Mouse (Mus musculus) left cerebral cortex, adult 9 months (tissue): ENCODE results near the gene Slc17a5.

ENCODE experiments used
- DNase-seq, 2 experiments: peaks; one replicate each; pipeline ENCODE4 v3.0.0; 2022; ENCODE audit warnings: low spot score in 2 of 2

Slc17a5 gene

DNA sequence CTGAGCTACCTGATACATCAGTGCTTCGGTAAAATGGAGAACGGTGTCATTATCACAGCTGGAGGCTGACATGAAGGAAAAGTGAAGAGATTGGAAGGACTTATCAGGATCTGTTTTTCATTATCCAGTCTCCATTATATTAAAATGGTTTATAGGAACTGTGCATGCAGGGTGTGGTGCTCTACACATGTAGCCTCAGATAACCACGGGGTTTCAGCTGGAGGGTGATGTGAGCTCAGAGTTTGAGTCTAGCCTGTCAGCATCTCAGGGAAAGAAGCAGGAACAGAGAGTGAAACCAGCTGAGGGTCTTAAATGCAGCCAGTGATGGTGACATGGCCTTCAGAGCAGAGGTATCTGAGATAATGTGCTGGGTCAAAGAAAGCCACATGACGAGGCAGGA lies 28.4 kb downstream of the Slc17a5 start:
- no peak for DNase-seq

DNA sequence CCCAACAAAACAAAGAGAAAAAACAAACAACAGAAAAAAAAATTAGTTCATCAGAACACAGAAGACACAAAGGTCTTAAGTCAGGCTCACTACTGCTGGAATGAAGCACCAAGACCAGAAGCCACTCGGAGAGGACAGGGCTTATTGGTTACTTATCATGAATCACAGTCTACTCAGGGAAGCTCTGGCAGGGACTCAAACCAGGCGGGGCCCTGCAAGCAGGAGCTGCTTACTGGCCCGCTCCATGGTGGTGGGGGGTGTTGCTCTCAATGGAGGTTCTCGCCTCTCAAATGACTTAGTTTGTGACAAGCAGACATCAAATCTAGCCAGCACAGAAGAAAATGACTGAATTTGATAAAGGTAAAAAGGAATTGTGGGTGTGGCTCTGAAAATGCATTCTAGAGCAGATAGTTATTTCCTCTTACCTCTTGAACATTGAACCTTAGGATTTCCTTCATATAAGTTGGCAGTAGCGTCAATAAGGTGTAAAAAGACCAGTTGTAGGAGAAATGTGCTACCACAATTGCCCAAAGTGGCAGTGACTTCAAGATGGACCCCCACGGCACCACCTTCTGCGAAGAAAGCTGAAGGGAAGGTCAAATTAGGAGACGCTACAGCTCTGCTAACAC lies 29.1 kb downstream of the Slc17a5 start:
- DNase-seq: no peak

DNA sequence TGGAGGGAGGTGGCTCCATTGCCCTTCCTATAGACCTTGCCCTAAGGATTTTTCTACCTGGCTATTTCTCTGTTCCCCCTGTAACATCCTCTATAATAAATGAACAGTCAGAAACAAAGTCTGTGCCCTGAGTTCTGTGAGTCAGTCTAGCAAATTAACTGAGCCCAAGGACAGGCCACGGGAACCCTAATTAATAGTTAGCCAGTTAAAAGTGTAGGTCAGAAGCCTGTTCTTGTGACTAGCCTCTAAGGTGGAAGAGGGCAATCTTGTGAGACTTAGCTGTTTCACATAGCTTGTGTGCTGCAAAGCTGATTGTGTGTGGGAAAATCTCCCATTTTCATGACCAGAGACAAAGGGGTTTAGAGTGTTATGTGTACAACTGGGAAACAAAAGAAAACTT lies 30.8 kb downstream of the Slc17a5 start:
- DNase-seq: no peak

DNA sequence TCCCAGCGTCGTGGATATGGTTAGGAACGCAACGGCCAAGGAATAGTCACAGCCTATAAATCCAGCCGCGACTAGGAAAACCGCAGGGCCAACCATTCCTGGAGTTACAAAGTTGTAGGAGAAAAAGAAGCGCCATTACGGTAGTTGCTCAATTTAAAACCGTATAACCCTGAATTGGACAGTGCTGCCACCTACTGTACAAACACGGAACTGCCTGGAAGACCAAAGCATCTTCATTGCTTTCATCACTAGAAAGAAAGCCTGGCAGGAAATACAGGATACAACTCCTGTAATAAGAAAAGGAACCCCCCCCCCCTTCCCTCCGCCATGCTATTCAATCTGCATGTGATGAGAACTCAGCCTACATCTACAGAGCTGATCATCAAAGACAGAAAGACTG lies 34.9 kb downstream of the Slc17a5 start:
- DNase-seq: peak in 1 of 2 experiments; percentile 87

DNA sequence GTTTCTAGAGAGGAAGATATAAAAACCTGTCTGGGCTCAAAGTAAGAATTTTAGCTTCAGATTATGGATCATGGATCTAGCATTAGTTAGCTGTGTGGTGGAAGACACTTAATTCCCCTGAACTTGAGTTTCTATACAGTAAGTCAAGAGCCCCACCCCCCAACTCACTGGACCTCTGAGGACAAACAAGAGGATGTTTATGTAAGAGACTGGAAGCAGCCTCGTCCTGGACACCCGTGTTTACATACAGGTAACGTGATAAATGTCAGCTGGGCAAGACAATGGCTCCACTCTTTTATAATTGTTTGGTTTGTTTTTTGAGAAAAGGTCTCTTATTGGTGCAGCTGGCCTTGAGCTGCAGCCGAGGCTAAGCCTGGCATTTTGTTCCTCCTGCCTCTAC lies 36.1 kb downstream of the Slc17a5 start:
- DNase-seq: no peak

DNA sequence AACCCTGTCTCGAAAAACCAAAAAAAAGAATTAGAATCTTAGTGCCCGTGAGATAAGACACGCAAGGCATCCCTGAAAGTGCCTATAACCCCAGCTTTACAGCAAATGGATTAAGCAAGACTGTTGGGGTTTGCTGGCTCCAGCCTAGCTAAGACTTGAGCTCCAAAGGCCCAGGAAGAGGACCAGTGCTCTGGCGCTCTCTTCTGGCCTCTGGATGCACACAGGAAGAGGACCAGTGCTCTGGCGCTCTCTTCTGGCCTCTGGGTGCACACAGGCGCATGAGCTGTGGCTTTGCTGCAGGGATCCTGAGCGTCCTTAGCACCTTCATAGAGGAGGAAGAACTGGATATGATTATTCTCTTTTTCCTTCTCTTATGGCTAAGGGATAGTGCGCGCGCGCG lies 40.1 kb downstream of the Slc17a5 start:
- no peak for DNase-seq

DNA sequence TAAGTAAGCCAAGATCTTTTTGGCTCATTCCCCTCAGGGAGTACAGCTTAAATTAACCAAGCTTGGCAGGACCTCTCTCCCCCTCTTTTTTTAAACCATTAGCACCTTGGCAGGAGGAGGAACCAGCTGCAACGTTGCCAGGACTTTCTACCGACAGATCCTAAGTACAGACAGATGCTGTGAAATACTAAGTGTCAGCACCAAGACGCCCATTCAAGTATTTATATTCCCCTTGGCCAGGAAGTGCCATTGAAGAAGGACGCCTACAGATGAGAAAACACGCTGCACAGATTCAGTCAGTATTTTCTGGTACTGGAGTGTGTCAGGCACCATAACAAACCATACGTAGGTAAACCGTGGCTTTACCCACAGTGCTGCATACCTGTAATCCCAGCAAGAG lies 40.9 kb downstream of the Slc17a5 start:
- DNase-seq: peak in 1 of 2 experiments; percentile 81

DNA sequence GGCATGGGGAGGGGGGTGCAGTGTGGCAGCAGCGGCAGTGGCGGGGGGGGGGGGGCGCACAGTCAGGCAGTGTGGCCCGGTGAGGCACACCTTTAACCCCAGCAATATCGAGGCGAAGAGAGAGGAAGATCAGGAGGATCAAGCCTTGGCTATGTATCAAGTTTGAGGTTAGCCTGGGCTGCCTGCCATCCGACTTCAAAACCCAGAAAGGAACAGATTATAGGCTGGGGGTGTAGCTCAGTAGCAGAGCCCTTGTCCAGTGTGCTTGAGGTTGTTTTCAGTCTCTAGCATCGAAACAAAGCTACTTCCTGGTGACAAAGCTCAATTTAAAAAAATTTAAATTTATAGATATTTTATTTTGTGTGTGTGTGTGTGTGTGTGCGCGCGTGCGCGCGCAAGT lies 46.1 kb downstream of the Slc17a5 start:
- DNase-seq: no peak

DNA sequence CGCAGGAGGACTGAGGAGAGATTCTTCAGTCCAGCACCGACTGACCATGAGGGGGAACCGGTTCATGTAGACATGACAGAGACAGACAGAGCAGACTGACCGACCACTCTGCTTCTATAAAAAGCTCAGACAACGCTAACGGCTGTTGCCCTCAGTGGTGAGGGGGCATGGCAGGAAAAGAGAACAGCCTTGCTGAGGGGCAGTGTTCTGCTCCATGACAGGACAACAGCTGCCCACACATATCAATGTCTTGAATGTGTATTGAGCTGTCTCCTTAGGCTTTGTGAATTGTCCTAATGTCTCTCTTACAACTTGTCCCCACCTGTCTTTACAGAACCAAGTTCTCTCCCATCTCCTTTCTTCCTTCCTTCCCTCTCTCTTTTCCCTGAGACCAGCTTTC lies 49.4 kb downstream of the Slc17a5 start:
- no peak for DNase-seq

DNA sequence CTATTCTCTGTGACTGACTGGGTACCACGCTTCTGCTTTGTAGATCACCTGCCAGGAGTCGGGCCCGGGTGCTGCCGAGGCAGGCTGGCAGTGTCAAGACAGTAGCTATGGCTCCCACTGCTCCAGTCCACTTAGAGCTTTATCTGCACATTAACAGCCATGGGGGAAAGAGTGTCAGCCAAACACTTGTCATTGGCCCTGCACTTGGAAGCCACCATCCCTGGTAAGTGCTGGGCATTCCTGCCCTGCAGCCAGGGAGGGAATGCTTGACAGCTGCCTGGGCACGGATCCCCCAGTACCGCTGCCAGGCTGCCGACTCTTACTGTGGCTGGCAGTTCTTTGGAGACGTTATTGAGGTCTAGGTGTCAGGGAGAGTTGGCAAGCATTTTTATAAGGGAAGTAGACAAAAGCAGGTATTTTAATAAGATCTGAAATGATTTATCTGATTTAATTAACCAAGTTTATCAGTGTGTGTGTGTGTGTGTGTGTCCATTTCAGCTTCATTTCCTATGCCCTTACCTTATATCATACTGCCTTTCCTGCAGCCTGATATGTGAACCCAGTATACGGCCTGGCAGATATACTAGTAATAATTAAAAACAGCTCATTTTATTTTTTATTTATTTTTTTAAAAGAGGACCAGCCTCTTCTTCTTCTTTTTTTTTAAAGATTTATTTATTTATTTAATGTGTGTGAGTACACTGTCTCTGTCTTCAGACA lies 50.5 kb downstream of the Slc17a5 start:
- no peak for DNase-seq

DNA sequence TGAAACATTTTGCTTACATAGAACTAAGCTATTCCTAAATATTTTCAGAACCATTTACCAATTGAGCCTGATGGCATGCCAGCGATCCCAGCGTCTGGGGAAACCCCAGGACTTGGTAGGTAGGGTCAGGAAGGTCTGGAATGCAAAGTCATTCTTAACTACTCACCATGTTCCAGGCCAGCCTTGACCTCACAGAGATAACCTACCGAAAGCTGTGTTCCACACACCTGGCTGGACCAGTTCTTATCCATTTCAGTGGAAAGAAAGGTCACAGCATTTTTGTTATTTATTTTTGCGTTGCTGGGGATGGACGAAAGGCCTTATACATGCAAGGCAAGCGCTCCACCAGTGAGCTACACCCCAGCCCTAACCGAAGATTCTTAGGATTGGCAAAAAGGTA lies 53.2 kb downstream of the Slc17a5 start:
- DNase-seq: no peak

DNA sequence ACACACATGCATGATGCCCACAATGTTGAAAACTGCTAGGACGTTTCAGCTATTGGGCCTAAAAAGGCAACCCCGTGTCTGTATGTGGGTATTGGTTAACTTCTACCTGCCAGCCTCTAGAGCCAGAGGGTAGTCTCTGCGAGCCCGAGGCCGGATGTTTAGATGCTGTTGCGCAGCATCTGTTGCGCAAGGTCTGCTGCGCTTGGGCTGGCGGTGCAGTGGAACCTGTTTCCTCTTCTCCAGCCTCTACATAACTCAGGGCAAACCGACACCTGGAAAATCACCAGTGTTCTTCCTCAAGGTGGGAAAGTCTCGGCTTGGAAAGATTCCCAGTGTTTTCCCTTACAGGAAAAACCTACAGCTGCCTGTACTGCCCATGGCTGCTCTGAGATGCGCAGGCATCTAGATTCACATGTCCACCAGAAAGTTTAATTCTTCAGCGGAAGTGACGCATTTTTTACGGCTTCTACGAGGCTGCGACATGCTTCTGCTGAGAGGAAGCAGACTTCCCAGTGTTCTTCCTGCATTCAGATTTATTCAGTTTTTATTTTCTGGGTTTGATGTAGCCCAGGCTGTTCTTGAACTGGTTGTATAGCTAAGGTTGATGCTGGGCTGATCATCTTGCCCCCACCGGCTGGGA lies 54.4 kb downstream of the Slc17a5 start:
- DNase-seq: no peak

DNA sequence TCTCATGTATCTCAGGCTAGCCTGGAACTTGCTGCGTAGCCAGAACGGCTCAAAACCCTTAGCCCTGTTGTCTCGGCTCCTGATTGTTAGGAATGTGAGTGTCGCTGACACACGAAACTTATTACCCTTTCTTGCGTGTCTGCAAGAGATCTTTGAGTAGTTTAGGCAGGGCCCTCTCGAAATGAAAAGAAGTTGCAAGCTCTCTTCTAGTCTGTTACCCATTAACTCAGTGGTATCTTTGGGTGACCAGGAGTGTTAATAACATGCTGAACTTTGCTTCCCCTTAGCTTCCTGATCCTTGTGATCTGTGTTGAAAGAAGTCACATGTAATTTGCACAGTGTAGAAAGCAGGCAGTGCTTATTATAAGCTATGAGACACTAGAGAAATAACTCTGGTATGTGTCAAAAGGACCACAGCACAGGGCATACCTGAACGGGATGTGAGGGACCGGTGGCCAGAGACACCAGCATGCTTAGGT lies 55.5 kb downstream of the Slc17a5 start:
- no peak for DNase-seq

DNA sequence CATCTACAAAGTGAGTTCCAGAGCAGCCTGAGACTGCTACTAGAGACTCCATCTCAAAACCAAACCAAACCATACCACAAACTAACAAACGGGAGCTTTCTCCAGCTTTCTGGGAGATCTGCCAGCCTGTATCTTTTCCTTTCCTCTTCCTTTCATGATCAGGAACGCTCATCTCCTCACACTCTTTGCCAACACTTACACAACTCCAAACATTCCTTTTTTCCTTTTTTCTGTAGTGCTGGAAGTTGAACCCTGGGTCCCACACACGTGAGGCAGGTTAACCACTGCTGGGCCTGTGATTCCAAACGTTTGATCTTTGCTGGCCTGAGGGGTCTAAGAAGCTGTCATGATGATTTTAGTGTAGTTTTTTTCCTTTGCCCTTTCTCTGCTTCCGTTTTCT lies 56.0 kb downstream of the Slc17a5 start:
- no peak for DNase-seq

DNA sequence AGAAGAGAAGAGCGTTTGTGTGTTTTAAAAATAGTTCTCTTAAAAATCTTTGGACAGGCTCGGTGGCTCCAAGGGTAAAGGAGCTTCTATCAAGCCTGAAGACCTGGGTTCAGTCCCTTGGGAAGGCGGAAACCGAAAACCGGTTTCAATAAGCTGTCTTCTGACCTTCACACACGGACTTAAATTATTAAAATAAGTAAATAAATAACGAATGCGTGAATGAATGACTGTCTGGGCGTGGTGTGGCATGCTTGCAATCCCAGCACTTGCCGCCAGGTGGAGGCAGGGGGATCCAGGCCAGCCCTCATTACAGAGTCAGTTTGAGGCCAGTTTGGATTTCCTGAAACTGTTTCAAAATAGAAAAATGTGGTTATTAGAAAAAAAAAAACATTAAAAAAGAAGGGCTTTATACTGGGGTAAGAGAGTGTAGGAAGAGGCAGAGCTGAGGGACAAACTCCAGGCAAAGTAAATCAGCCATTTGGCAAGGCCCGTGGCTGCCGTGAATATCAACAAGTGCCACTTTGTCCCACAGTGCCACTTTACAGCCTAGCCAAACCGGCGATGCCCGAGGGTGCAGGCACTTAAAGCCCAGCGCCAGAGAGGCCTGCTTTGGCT lies 60.0 kb downstream of the Slc17a5 start:
- DNase-seq: peak in 1 of 2 experiments; percentile 71

DNA sequence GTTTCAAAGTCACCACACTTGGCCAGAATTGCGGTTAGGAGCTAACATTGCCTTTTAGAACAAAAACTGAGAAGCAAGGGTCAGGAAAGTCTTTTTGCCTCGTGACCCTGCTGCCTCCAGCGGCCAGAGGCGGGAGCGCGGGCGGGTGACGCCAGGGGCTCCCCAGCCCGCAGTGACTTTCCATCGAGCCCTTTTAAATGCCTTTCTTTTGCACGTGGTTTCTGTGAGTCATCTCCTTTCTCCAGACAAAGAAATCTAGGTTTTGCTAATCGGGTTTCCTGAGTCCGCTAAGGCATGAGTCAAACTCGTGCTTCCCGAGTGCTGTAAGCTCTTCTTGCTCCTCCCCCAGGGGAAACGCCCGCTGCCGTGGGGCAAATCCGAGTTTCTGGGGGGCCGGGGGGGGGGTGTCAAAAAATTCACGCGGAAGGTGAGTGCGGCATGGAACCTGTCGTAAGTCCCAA lies 60.5 kb downstream of the Slc17a5 start:
- peak; percentile 65 to 67 for DNase-seq

DNA sequence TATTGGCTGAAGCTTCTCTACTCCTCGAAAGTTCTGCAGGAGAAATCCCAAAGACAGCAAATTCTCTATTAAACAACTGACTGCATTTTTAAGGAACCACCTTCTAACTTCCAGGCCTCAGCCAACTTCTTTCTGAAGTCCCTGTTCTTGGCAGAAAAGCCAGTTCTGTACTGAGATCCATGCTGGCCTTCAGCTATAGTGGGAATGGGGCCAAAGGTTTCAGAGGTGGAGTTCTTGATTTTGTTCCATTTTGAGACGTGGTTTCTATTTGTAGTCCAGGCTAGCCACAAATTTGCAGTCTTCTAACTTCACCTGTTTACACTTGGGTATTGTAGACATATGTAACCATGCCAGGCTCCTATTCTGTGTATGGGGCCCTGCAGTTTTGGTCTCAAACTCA lies 61.6 kb downstream of the Slc17a5 start:
- no peak for DNase-seq

DNA sequence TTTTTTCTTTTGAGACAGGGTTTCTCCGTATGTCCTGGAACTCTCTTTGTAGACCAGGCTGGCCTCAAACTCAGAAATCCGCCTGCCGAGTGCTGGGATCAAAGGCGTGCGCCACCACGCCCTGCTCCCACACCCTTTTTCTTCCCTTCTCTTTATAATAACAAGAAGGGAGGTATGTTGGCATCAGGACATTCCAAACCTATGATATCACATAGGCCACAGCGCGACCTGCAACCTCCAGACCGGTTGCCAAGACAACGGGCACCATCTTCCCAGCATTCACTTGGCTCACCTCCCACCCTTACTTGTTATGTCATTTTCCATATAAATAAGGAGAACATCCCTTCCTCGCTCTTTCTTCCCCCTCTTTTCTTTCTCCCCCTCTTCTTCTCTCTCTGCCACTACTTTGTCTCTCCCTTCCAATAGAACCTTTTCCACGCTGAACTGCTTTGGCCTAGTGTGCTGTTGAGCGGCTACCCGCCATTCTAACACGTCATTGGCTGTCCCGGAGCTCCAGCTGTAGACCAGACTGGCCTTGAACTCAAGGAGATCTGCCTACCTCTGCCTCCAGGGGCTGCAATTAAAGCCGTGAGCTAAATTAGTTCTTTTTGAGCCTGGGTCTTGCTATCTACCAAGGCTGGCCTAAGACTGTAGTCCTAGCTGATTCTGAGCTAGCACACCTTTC lies 62.2 kb downstream of the Slc17a5 start:
- no peak for DNase-seq

DNA sequence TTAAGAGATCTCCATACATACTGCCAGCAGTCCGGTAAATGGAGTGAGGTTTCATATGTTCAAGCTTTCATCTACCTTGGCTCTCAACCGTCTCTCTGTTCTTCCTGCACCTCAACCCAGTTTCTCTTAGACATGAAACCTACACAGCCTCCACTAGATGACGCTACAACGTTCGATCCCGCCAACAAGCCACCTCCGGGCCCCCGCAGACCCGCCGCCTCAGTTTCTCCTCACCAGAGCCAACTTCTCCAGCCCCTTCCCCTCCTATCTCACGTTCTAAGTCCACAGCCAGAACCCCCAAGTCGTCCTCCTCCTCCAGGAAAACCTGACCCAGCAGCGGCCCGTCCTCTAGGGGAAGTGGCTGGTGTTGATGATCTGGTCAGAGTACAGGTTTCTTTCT lies 66.2 kb downstream of the Slc17a5 start:
- no peak for DNase-seq

DNA sequence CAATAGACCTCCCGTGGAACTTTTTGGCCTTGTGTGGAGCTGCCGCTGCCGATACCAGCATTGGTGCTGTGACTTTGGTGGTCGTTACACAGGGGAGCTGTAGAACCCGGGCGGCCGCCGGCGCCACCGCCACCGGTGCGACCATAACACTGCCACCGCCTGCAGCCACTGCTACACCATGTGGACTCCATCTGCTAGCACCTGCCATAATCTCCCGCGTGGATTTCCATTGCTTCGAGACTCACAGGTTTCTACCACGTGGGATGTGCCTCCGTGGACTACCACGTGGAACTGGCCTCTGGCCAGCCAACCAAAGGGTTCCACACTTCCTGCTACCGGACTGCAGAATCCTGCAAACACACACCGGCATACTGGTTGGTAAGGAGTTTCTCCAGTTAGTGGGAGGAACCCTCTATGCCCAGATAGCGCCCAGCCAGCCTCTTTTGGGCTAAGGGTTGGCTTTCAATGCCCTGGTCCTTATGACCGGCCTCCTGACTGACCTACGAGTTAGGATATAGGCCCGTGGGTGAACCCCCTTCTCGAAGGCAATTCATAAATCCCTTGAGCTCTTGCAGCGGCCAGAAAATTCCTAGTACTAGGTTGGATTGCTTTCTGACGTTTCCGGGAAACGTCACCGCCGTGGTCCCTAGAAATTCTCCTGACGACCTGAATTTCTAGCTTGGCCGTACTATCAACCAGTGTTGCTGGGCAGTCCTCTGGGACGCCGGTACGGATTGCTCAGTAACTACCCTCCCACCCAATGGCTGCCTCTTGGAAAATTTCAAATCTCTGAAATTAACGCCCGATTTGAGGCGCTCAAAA lies 66.8 kb downstream of the Slc17a5 start:
- DNase-seq: peak in 1 of 2 experiments; percentile 48
